Mouse (Mus musculus): Measurements from ENCODE around the gene Pdx1.

- TF ChIP-seq CTCF (IDR thresholded peaks at IDR 0.05; ENCODE audit: insufficient read depth, low read depth, low read length), result no peak
- TF ChIP-seq POLR2A (IDR thresholded peaks at IDR 0.05; ENCODE audit: insufficient read depth, low read depth, low read length), result no peak
Observed at GRCm38 (mm10) chr5:147243908-147244307, 25.9 kb upstream of the Pdx1 start.
